Mouse (Mus musculus): ENCODE data around the gene Edc3. TPM values are rescaled to one million over a fixed set of nuclear protein-coding genes. Genes with fewer than 3 reads are reported as not detected.
A peak's percentile ranks its signal among the peaks of the same experiment; 100 is the strongest.

Gene Edc3
- polyA plus RNA-seq (2012; ENCODE audit: insufficient read depth, insufficient read length, low replicate concordance, missing spikeins) = not detected in 2 replicates

- WGBS = under 1% methylated on average over 23 of the region's 23 CpGs
- TF ChIP-seq POLR2A (IDR thresholded peaks at IDR 0.05; ENCODE audit: insufficient read depth, low read depth, low read length) (peak; percentile 81), CTCF (IDR thresholded peaks at IDR 0.05; ENCODE audit: insufficient read depth, low read depth, low read length) (no peak)
- Histone ChIP-seq H3K4me3 (ENCODE audit: insufficient read depth, low read depth, low read length) (peak within 1 kb of the TSS; percentile 98), H3K27ac (ENCODE audit: insufficient read depth, low read depth, low read length) (peak within 1 kb of the TSS; percentile 94), H3K4me1 (ENCODE audit: control insufficient read depth, insufficient read depth, low read length) (peaks cover 4% of the 10 kb centered on the region)
Measured at GRCm38 (mm10) chr9:57708068-57708719, at the start of gene Edc3. Edc3 (plus strand) TSS chr9:57708540.

GRCm38 (mm10) chr9:57658970-57659369 is 49.4 kb upstream of the Edc3 start:
- no peak overlapping the region for H3K27ac ChIP-seq (ENCODE audit: insufficient read depth, low read depth, low read length)

DNA sequence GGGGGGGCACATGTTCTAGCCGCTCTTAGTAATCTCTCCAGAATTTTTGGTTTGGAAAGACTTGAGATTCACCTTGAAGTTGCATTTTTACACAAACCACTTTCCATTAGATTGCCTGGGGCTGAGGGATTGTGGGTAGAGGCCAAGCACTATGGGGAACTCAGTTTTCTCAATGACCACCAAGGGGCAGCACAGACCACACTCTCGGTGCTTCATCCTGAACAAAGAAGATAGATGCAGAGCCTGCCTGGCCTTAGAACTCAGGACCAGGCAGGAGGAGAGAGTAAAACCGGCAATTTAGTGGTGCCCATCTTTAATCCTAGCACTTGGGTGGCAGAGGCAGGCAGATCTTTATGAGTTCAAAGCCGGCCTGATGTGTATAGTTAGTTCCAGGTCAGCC is 48.6 kb upstream of the Edc3 start:
- no peak overlapping the region for H3K4me3 ChIP-seq (ENCODE audit: insufficient read depth, low read depth, low read length)
- no peak overlapping the region for H3K27ac ChIP-seq (ENCODE audit: insufficient read depth, low read depth, low read length)
- no peak for TF ChIP-seq CTCF (IDR thresholded peaks at IDR 0.05; ENCODE audit: insufficient read depth, low read depth, low read length)
- TF ChIP-seq POLR2A (IDR thresholded peaks at IDR 0.05; ENCODE audit: insufficient read depth, low read depth, low read length) = no peak
- H3K4me1 ChIP-seq (ENCODE audit: control insufficient read depth, insufficient read depth, low read length) = peaks cover 3% of the 10 kb centered on the region
- 26% methylated on average over 4 of the region's 4 CpGs for WGBS

More at GRCm38 (mm10) chr9:57658970-57659369, 49.4 kb upstream of the Edc3 start:
- Histone ChIP-seq H3K4me3 (ENCODE audit: insufficient read depth, low read depth, low read length) (no peak overlapping the region), H3K4me1 (ENCODE audit: control insufficient read depth, insufficient read depth, low read length) (peaks cover 3% of the 10 kb centered on the region)
- WGBS = 91% methylated on average over 4 of the region's 4 CpGs
- TF ChIP-seq POLR2A (IDR thresholded peaks at IDR 0.05; ENCODE audit: insufficient read depth, low read depth, low read length) = no peak

GRCm38 (mm10) chr9:57660501-57660900 is 47.8 kb upstream of the Edc3 start:
- WGBS = 88% methylated on average over 6 of the region's 6 CpGs
- Histone ChIP-seq H3K27ac (ENCODE audit: insufficient read depth, low read depth, low read length) (no peak overlapping the region), H3K4me1 (ENCODE audit: control insufficient read depth, insufficient read depth, low read length) (peaks cover 3% of the 10 kb centered on the region), H3K4me3 (ENCODE audit: insufficient read depth, low read depth, low read length) (no peak overlapping the region)
- TF ChIP-seq CTCF (IDR thresholded peaks at IDR 0.05; ENCODE audit: insufficient read depth, low read depth, low read length) = no peak
- no peak for TF ChIP-seq POLR2A (IDR thresholded peaks at IDR 0.05; ENCODE audit: insufficient read depth, low read depth, low read length)

GRCm38 (mm10) chr9:57661552-57661951 is 46.8 kb upstream of the Edc3 start:
- Histone ChIP-seq H3K4me3 (ENCODE audit: insufficient read depth, low read depth, low read length) (no peak overlapping the region), H3K27ac (ENCODE audit: insufficient read depth, low read depth, low read length) (no peak overlapping the region), H3K4me1 (ENCODE audit: control insufficient read depth, insufficient read depth, low read length) (no peaks in the 10 kb centered on the region)
- TF ChIP-seq CTCF (IDR thresholded peaks at IDR 0.05; ENCODE audit: insufficient read depth, low read depth, low read length) (no peak), POLR2A (IDR thresholded peaks at IDR 0.05; ENCODE audit: insufficient read depth, low read depth, low read length) (no peak)
- WGBS = 52% methylated on average over 3 of the region's 3 CpGs

GRCm38 (mm10) chr9:57664616-57665015 is 43.7 kb upstream of the Edc3 start:
- Histone ChIP-seq H3K4me1 (ENCODE audit: control insufficient read depth, insufficient read depth, low read length) (no peaks in the 10 kb centered on the region), H3K27ac (ENCODE audit: insufficient read depth, low read depth, low read length) (no peak overlapping the region), H3K4me3 (ENCODE audit: insufficient read depth, low read depth, low read length) (no peak overlapping the region)
- TF ChIP-seq POLR2A (IDR thresholded peaks at IDR 0.05; ENCODE audit: insufficient read depth, low read depth, low read length) (no peak), CTCF (IDR thresholded peaks at IDR 0.05; ENCODE audit: insufficient read depth, low read depth, low read length) (no peak)
- WGBS = 66% methylated on average over 7 of the region's 7 CpGs

DNA sequence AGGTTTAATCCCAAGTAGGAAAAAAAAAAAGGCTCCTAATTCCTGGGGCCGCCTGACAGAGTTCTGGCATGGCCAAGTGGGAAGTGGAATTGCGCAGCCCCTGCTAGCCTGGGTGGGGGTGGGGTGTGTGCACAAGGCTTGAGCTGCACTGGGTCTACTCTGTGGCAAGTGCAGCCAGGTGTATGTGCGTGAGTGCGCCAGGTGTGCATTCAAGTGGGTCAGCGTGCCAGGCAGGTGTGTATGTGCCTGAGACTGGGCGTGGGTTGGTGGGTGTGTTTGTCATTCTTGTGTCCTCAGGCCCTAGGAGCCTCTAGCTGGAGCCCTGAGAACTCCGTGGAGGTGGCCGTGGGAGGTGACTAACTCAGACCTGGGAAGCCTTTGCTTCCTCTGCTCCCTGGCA is 41.8 kb upstream of the Edc3 start:
- no peak overlapping the region for H3K27ac ChIP-seq (ENCODE audit: insufficient read depth, low read depth, low read length)
- H3K4me3 ChIP-seq (ENCODE audit: insufficient read depth, low read depth, low read length) = no peak overlapping the region
- TF ChIP-seq POLR2A (IDR thresholded peaks at IDR 0.05; ENCODE audit: insufficient read depth, low read depth, low read length) (no peak), CTCF (IDR thresholded peaks at IDR 0.05; ENCODE audit: insufficient read depth, low read depth, low read length) (no peak)
- no peaks in the 10 kb centered on the region for H3K4me1 ChIP-seq (ENCODE audit: control insufficient read depth, insufficient read depth, low read length)
- WGBS = 92% methylated on average over 8 of the region's 8 CpGs

DNA sequence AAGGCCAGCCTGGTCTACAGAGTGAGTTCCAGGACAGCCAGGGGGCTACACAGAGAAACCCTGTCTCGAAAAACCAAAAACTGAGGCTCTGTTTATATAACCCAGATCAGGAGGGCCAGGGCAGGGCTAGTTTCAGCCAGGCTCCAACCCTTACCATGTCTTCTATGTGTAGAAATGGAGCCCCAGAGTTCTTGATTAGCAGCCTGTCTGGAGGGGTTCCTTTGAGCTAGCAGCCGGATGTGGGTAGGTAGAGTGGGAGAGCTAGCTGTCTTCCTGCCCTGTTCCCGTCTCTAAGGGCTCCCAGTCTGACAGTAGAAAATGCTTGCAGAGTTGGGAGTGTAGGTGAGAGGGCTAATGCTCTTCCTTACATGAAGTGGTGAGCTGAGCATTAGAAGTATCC is 41.2 kb upstream of the Edc3 start:
- H3K4me3 ChIP-seq (ENCODE audit: insufficient read depth, low read depth, low read length) = no peak overlapping the region
- no peaks in the 10 kb centered on the region for H3K4me1 ChIP-seq (ENCODE audit: control insufficient read depth, insufficient read depth, low read length)
- WGBS = 85% methylated on average over 3 of the region's 3 CpGs
- no peak overlapping the region for H3K27ac ChIP-seq (ENCODE audit: insufficient read depth, low read depth, low read length)
- TF ChIP-seq POLR2A (IDR thresholded peaks at IDR 0.05; ENCODE audit: insufficient read depth, low read depth, low read length) (no peak), CTCF (IDR thresholded peaks at IDR 0.05; ENCODE audit: insufficient read depth, low read depth, low read length) (no peak)

GRCm38 (mm10) chr9:57667817-57668216 is 40.5 kb upstream of the Edc3 start:
- no peak overlapping the region for H3K4me3 ChIP-seq (ENCODE audit: insufficient read depth, low read depth, low read length)
- no peaks in the 10 kb centered on the region for H3K4me1 ChIP-seq (ENCODE audit: control insufficient read depth, insufficient read depth, low read length)
- H3K27ac ChIP-seq (ENCODE audit: insufficient read depth, low read depth, low read length) = no peak overlapping the region
- TF ChIP-seq POLR2A (IDR thresholded peaks at IDR 0.05; ENCODE audit: insufficient read depth, low read depth, low read length) (no peak), CTCF (IDR thresholded peaks at IDR 0.05; ENCODE audit: insufficient read depth, low read depth, low read length) (no peak)
- WGBS = 64% methylated on average over 11 of the region's 11 CpGs
